Mouse (Mus musculus) right cerebral cortex, adult 2 months (tissue): Measurements from ENCODE around the gene Nadsyn1.

Source experiments
- DNase-seq, 2 experiments: peaks; one replicate each; pipeline ENCODE4 v3.0.0; 2021 to 2022; ENCODE audit warnings: low spot score in 2 of 2

Gene Nadsyn1

GRCm38 (mm10) chr7:143805199-143805624, 17.4 kb downstream of the Nadsyn1 start:
- peak; percentile 20 to 28 for DNase-seq

GRCm38 (mm10) chr7:143801195-143802065, 21.2 kb downstream of the Nadsyn1 start:
- DNase-seq = no peak

GRCm38 (mm10) chr7:143800770-143801169, 21.9 kb downstream of the Nadsyn1 start:
- no peak for DNase-seq

GRCm38 (mm10) chr7:143798783-143799182, 23.9 kb downstream of the Nadsyn1 start:
- no peak for DNase-seq

GRCm38 (mm10) chr7:143793121-143793520, 29.5 kb downstream of the Nadsyn1 start:
- DNase-seq = no peak

- no peak for DNase-seq
Observed at GRCm38 (mm10) chr7:143792336-143792985, 30.2 kb downstream of the Nadsyn1 start.

GRCm38 (mm10) chr7:143783996-143784829, 38.4 kb downstream of the Nadsyn1 start, which contains the start of gene Mrgpre:
Gene Mrgpre, minus strand, starts transcription at chr7:143784500.
- DNase-seq = peak; percentile 58 to 64

- DNase-seq = no peak
Observed at GRCm38 (mm10) chr7:143783378-143783995, 39.2 kb downstream of the Nadsyn1 start.

- no peak for DNase-seq
Observed at GRCm38 (mm10) chr7:143777375-143777774, 45.3 kb downstream of the Nadsyn1 start.

GRCm38 (mm10) chr7:143776137-143776536, 46.5 kb downstream of the Nadsyn1 start:
- DNase-seq = no peak

- no peak for DNase-seq
Observed at GRCm38 (mm10) chr7:143769461-143769860, 53.2 kb downstream of the Nadsyn1 start.

- no peak for DNase-seq
Observed at GRCm38 (mm10) chr7:143768267-143768666, 54.4 kb downstream of the Nadsyn1 start.

- DNase-seq = no peak
Observed at GRCm38 (mm10) chr7:143766893-143767292, 55.8 kb downstream of the Nadsyn1 start, which contains the start of gene Mrgprg. Gene Mrgprg, minus strand, starts transcription at chr7:143766993.

GRCm38 (mm10) chr7:143764876-143765530, 57.6 kb downstream of the Nadsyn1 start:
- DNase-seq = no peak

GRCm38 (mm10) chr7:143763794-143764193, 58.9 kb downstream of the Nadsyn1 start:
- peak in 1 of 2 experiments; percentile 25 for DNase-seq

- DNase-seq = no peak
Observed at GRCm38 (mm10) chr7:143758956-143759355, 63.7 kb downstream of the Nadsyn1 start.

- DNase-seq = no peak
Observed at GRCm38 (mm10) chr7:143757696-143758095, 65.0 kb downstream of the Nadsyn1 start.

- DNase-seq = peak; percentile 57 to 62
Observed at GRCm38 (mm10) chr7:143757027-143757390, 65.6 kb downstream of the Nadsyn1 start.

- peak; percentile 60 to 63 for DNase-seq
Observed at GRCm38 (mm10) chr7:143756125-143757026, 66.3 kb downstream of the Nadsyn1 start, which contains the start of gene Osbpl5. Gene Osbpl5, minus strand, starts transcription at chr7:143756985.
